Mouse (Mus musculus) embryonic fibroblast, embryonic 13.5 days (primary cell): Measurements from ENCODE around the gene Luzp1.

ENCODE experiments used
- CTCF ChIP-seq: IDR thresholded peaks from 2 replicates; pipeline ENCODE4 v1.5.1; 2011; ENCODE audit warnings: mild to moderate bottlenecking, control low read depth, low read length, moderate library complexity, borderline replicate concordance; ENCODE audit not compliant: insufficient read depth
- POLR2A ChIP-seq: IDR thresholded peaks from 2 replicates; pipeline ENCODE4 v1.6.1; 2011; ENCODE audit warnings: low read depth, mild to moderate bottlenecking, control low read depth, low read length, moderate library complexity

DNA sequence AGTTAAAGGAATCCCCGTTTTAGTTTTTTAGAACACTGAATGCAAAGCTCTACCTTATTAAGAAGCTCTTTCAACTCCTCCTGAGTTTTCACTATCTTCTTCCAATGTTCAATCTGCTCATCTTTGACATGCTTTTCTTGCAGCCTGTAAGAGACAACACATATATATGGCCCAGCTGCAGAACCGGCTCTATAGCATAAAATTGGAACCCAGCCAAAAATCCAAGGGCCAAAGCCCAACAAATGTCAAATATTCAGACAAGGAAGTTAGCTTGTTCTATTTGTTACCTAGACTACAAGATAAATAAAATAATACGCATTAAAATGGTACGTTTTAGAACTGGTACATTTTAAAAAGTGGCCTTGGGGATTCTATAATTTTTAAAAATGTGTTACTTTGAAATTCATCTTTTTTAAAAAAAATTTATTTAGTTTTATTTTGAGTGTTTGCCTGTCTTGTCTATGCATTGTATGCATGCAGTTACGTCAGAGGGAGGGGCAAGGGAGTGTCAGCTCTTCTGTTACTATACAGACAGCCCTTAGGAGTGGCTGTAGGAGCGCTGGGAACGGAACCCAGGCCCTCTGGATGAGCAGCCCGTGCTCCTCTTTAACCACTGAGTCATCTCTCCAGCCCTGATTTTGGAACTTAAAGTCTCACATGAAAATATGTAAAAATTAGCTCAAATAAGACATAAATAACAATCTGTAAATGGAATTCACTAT, 90.9 kb downstream of the Luzp1 start:
- TF ChIP-seq CTCF (no peak), POLR2A (no peak)
